Mouse (Mus musculus) urinary bladder, adult 18-20 months (tissue): ENCODE measurements at regions not wholly inside any gene's neighbourhood (a gene's known extent, or its start where the extent isn't known, plus 50 kb on each side); places are given as distances from the start of the nearest gene placed in this dataset.

Experiments used
- DNase-seq, 2 experiments: peaks; one replicate each; pipeline ENCODE4 v3.0.0; 2022; ENCODE audit warnings: low spot score in 2 of 2, mixed read lengths in 2 of 2

GRCm38 (mm10) chr13:57365096-57365495 is 469.3 kb upstream of the Trpc7 start:
- no peak for DNase-seq

DNA sequence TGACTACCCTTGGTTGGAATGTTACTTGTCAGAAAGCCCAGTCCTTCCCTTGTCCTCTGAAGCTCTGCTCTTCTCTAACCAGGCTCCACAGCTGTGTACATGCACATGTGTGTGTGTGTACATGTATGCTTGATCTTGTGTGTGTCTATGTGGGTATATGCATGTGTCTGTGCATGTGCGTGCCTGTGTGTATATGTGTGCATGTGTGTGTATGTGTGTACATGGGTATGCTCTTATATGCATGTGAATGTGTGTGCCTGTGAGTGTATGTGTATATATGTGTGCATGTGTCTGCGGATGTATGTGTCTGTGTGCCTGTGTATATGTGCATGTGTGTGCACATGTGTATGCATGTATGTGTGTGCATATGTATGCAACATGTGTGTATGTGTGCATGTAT is 468.6 kb upstream of the Trpc7 start:
- no peak for DNase-seq

DNA sequence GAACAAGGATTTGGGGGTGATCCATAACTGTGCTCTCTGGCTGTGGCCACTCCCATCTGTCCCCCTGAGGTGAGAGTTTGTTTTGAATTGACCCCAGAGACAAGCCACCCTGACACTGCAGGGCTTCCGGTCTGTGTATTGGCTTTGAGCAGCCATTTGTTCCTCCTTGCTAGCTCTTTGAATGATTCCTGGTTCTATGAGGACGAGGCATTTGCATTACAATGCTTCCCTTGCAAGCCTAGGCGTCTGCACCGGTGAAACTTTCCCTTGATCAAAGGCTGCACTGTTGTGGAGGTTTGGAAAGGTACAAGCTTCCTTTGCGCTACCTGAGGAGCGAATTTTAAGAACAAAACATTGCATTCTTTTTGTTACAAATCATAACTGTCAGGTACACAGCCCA is 466.8 kb upstream of the Trpc7 start:
- no peak for DNase-seq

DNA sequence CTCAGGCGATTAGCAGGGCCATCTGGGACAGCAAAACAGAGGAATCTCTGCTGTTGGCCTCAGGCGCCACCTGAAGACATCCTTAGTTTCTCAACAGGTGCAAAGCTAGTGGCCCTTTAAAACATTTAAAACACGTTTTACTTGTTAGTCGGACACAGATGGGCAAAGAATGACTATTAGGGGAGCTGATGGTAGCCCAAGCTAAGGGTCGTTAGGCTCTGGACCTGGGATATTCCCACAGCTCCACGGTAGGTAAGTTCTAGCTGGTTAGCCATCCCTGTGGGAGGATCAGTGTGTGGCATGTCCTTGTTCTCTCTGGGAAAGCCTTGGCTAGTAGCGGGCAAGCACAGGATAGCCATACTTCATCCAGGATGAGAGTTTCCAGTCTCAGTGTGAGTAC is 465.5 kb upstream of the Trpc7 start:
- DNase-seq, result no peak

DNA sequence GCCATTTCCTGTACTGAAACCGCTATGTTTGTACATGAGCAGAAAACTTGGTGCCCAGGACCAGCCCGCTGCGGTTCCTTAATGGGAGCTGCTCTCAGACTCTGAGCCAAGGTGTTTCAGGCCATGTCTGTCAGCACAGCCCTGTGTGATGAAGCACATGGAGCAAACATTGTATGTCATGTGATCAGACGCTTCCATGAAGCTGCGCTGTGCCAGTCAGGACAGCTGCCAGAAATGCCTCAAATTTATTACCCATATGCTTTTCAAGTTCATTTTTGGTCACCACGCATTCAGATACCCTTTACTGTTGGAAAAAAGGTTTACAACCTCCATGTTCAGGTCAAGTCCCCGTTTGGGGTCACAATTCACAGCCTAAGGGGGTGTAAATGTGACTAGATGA is 458.8 kb upstream of the Trpc7 start:
- DNase-seq, result no peak

- no peak for DNase-seq
Observed at GRCm38 (mm10) chr13:57353976-57354375, 458.2 kb upstream of the Trpc7 start.

GRCm38 (mm10) chr13:57350828-57351227 is 455.0 kb upstream of the Trpc7 start:
- DNase-seq, result no peak

- DNase-seq, result no peak
Observed at GRCm38 (mm10) chr13:57338676-57339075, 442.9 kb upstream of the Trpc7 start.

DNA sequence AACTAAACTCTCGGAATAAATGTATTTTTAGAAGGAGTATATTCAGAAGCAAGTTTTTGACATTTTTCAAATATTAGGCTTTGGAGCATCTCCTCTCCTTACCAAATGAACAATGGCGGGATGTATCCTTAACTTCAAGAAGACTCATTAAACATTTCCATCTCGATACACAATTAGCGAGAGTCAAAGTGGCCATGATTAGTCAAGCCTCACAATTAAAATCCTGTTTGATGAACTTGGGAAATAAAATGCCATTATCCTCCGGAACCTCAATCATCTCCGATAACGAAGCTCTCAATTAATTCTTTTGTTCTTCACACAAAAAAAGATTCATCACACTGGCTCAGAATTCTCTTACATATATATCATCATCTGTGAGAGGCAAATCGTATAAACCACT is 440.8 kb upstream of the Trpc7 start:
- no peak for DNase-seq

DNA sequence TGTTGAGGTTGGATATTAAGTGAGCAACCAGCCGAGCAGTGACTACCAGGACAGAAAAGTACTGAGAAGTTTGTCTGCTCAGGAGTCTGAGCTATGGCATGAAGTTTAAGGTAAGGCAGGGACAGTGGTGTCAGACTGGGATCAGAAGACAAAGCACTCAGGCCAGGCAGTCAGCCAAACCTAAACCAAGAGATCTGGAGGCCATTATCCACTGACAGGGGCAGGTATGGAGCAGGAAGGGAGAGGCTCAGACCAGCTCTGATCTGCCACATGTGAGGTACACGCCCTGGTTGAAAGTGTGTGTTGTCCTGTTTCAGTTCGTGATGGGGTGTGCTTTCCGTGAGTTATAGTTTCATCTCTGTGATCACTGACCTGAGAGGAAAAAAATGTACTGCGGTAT is 437.2 kb upstream of the Trpc7 start:
- DNase-seq, result no peak

DNA sequence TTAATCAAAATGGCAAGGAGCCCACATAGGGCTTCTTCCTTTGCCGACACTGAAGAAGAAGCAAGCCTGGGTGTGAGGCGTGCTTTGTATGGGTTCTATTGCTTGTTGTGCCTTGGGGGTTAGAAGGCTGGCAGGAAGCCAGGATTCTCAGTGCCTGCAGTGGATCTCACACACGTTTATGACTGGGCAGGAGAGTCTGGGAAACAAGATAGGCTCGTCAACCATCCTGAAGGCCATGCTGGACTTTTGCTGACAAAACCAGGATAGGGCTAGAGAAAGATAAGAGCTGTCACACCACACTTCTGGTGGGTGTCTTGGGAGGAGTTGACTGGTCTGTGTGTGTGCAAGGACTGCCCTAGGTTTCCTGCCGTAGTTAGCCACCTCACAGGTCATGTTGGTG is 436.1 kb upstream of the Trpc7 start:
- no peak for DNase-seq

DNA sequence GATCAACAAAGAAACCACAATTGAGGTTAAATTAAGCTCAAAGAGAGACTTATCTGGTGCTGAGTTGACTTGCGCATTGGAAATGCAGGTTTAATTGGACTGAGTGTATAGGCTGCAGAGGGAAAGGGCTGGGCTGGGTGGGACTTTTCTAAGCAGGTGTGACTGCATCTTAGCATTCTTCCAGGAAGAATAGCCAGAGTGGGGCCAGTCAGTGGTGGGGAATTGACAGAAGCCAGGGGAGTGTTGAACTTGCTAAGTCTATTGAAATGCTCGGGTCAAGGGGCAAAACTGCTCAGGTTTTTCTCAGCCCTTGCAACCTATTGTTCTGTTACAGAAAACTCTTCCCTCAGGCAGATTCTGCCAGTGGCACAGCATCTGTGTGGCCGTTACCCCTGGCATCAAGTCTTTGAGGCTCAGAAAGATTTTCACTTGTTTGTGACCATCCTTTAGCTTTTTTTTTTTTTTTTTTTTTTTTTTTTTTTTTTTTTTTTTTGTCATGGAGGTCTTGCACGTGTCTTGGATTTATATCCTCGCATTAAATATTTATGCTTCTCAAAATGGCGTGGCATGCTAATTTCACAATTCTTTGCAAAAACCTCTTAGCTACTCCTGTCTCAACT is 429.6 kb upstream of the Trpc7 start:
- DNase-seq, result no peak

DNA sequence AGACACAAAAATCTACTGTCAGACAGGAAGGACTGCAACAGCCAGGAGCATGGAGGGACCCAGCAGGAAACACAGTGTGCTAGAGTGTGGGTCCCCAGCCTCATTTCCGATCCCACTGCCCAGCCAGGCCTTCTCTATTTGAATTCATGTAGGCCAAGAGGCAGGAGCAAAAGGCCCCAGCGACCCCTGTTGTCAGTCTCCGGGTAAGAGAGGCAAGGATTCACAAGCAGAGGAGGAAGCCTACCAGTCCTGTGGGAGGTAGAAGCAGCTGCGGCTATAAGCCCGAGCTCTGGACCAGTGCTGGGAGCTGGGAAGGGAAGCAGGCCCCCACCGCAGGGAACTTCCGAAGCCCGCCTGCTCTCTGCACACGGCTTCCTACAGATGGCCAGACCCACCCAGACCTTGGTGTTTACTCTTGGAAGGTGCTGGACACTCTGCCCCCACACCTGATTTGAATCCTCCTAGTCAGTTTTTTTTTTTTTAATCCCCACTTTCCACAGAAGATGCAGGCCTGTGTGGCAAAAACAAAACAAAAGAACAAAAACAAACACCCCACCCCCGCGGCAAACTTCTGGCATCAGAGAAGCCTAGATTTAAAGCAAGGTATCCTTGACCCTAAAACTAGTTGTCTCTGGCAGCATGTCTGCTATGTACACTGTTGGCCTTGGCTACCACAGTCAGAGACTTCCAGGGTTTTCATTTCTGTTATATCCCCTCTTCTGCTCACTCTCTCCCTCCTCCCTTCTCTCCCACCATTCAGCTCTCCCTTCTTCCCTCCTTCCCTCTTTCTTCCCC is 420.6 kb upstream of the Trpc7 start:
- DNase-seq, result no peak

DNA sequence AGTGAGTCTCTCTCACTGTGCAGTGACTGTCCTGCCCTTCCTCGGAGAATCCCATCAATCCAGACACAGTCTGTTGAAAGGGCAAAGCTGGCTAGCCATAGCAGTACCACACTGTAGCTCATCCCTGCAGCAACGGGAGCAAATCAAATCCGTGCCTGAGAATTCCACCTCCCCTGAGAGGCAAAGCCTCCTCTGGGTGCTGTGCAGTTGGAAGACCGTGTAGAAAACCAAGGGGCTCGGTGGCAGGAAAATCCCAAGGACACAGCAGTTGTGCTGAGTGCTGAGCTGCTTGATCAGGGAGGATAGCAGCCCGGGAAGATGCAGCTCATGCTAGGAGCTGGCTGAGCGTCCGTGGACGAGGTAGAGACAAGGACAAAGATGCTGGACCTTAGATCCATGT is 418.7 kb upstream of the Trpc7 start:
- DNase-seq, result no peak

GRCm38 (mm10) chr13:57313731-57314130 is 417.9 kb upstream of the Trpc7 start:
- no peak for DNase-seq

- DNase-seq, result no peak
Observed at GRCm38 (mm10) chr13:57311235-57311634, 415.4 kb upstream of the Trpc7 start.

DNA sequence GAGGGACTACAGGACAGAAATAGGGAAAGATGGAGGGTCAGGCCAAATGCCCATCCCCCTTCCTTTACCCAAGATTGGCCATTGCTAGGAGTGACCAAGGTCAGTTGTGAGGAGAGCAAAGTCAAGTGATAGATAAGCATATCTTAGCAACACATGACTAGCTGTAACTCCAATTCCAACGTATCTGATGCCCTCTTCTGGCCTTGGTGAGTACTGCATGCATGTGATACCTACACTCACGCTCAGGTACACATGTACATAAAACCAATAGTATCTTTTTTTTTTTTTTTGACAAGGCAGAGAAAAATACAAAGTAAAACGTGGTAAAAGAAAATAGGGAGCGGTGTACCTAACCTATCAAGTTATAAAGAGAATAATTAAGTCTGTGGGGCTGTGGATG is 413.8 kb upstream of the Trpc7 start:
- no peak for DNase-seq

DNA sequence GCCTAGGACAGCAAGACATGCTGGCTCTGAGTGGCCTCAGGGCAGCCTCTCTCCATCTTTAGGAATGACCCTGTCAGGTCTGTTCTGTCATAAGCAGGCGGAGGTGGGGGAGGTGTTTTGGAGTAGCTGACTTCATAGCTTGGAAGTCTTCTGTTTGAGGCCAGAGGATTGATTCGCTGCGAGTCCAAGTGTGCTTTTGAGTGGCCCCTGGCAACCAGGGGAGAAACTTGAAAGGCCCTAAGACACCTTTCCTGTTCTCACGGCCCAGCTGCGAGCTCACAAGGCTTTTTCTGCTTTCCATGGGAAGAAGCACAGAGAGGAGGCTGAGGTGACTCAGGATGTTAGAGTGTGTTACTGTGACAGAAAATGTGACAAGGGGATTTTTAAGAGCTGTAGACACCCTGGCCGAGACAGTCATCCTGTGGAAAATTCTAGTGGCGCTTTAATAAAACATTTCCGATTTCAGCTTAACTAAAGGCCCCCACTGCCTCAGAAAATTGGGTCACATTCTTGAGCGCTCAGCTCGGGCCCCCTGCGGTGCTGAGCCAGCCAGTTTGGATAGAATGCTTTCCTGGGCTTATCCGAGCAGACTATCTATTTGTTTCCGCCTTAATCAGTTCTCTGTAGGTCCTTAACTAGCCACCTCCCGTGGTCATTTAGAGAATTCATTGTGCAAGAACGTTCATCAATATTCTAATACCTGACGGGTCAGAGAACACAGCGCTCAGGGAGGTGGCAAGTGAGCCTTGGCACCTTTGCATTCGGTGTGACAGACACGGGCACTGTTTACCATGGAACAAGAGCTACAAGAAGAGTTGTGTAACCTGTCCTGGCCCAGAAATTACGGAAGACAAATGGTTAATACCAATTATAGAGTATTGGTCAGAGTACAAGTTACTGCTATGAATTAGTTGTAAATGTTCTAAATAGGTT is 412.4 kb upstream of the Trpc7 start:
- no peak for DNase-seq

DNA sequence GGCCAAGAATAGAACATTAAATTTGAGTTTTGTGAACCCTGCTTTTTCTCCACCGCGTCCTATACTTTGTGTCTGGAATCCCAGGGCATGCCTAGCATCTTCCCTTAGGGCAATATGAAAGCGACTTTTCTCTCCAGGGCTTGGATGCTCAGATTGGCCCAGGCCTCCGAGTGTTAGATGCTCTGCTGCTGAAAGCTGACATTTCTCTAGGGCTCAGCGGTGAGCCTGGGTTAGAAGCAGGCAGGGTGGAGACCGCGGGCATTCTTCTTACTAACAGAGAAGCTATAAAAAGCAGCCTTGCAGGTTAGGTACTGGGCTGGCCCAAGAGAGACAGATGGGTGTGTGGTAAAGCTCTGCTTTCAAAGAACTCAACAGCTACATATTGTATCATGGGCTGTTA is 409.8 kb upstream of the Trpc7 start:
- DNase-seq, result no peak

DNA sequence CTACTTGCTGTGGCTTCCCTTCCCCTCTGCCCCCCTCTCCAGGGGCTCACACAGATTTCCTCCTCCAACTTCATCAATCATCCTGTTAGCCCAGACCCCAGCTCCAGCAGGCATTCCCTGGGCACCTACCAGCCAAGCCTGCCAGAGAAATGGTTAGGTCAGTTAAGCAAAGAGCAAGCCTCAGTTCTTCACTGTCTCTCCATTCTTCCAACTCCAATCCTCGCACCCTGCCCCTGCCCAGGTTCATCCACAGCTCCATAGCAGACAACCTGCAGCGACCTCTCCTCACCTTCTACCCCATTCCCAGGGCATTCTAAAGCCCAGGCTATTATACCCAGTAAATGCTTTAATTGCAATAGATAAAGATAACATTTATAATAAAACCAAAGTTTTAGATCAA is 408.0 kb upstream of the Trpc7 start:
- DNase-seq, result no peak

- no peak for DNase-seq
Observed at GRCm38 (mm10) chr13:57291737-57292490, 396.1 kb upstream of the Trpc7 start.

- DNase-seq, result no peak
Observed at GRCm38 (mm10) chr13:57286168-57286567, 390.4 kb upstream of the Trpc7 start.
